Mouse (Mus musculus): ENCODE measurements at regions not wholly inside any gene's neighbourhood (a gene's known extent, or its start where the extent isn't known, plus 50 kb on each side); places are given as distances from the start of the nearest gene placed in this dataset.

DNA sequence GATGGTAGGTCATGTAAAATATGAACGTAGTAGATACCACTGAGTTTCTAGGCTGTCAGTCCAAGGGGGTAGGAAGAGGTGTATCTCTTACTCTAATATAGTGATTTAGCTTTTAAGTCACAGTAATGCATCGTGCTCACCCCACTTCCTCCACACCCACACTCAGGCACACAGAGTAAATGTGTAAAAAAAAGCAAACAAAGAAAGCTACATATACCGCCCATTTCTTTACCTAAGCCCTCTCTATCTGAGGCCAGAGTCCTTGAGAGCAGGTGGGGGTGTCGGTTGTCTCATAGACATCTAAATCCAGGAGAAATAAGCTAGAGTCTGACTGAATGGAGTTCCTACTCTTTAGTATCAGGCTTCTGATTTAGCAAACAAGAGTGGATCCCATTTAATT lies 548.5 kb upstream of the Id4 start:
- Histone ChIP-seq H3K27ac (no peak overlapping the region), H3K4me3 (no peak overlapping the region), H3K27me3 (no peaks in the 10 kb centered on the region), H3K4me1 (replicated peaks) (no peaks in the 10 kb centered on the region), H3K4me2 (no peak overlapping the region), H3K9ac (no peak overlapping the region), H3K9me3 (no peaks in the 10 kb centered on the region), H3K36me3 (no peaks in the 10 kb centered on the region)
- no peak for ATAC-seq (ENCODE audit: low FRiP score)
- WGBS = 96% methylated on average over 4 of the region's 4 CpGs

DNA sequence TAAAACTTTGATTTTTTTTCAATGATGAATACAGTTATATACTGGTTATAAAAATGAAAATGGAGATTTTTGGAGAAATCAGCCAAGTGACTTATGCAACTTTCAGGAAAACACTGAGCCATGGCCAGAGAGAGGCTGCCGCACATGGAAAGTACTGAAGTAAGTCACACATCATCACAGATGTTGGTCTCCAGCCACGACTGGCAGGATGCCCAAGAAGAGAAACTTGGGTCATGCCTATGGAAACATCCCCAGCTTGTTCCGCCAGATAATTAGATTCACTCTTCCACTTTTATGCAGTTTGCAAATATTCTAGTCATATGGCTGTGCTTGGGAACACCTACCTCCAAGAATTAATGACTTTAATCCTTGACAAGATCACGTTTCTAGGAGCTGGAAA lies 544.8 kb upstream of the Id4 start:
- Histone ChIP-seq H3K4me1 (replicated peaks) (no peaks in the 10 kb centered on the region), H3K27ac (no peak overlapping the region), H3K36me3 (no peaks in the 10 kb centered on the region), H3K9ac (no peak overlapping the region), H3K4me3 (no peak overlapping the region), H3K4me2 (no peak overlapping the region), H3K27me3 (no peaks in the 10 kb centered on the region), H3K9me3 (peaks cover 8% of the 10 kb centered on the region; the same call in 1 of the 2 replicates)
- ATAC-seq (ENCODE audit: low FRiP score) = no peak
- 84% methylated on average over 4 of the region's 4 CpGs for WGBS

DNA sequence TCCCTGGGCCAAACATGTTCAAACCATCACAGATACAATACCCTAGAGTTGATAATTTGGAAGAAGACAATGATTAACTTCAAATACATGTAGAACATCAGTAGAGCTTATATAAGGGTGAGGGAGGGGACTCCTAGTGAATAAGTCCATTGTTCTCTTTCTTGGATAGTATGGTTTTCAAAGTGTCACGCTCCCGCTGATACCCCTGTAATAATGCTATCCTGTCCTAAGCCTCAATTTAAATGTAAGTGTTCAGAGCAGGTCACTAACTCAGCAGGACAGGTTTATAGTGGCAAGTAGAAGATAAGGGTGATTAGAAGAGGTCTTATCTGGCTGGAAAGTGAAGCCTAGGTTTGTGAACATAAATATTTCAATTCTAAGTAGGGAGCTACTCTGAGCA lies 540.4 kb upstream of the Id4 start:
- Histone ChIP-seq H3K36me3 (no peaks in the 10 kb centered on the region), H3K27ac (no peak overlapping the region), H3K9me3 (peaks cover 9% of the 10 kb centered on the region; the same call in 1 of the 2 replicates), H3K4me3 (no peak overlapping the region), H3K9ac (no peak overlapping the region), H3K4me1 (replicated peaks) (no peaks in the 10 kb centered on the region), H3K27me3 (no peaks in the 10 kb centered on the region), H3K4me2 (no peak overlapping the region)
- WGBS = 98% methylated on average over 2 of the region's 2 CpGs
- no peak for ATAC-seq (ENCODE audit: low FRiP score)

DNA sequence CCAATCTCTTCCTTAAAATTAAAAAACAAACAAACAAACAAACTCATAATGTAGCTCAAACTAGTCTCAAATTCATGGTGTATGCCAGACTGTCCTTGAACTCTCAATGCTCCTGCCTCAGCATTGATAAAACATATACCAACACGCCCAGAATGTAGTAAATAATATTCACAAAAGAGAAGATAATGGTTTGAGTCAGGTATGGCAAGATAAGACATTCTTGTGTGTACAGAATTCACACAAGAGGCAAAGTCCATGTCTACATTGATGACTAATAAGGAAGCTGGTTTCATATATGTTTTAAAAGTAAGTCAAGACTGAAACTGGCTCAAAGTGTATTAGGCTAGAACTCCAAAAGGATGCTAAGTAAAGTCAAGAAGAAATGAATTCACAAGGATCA lies 526.6 kb upstream of the Id4 start:
- 0 out of 2 replicates have a peak, but pooled peaks cover 4% of the 10 kb centered on the region for H3K9me3 ChIP-seq
- ATAC-seq (ENCODE audit: low FRiP score) = no peak
- H3K27ac ChIP-seq = no peak overlapping the region
- 89% methylated on average over 1 of the region's 1 CpGs for WGBS
- no peak overlapping the region for H3K4me2 ChIP-seq
- no peaks in the 10 kb centered on the region for H3K27me3 ChIP-seq
- H3K9ac ChIP-seq = no peak overlapping the region
- H3K36me3 ChIP-seq = no peaks in the 10 kb centered on the region
- no peak overlapping the region for H3K4me3 ChIP-seq
- peaks cover 20% of the 10 kb centered on the region for H3K4me1 ChIP-seq (replicated peaks)

DNA sequence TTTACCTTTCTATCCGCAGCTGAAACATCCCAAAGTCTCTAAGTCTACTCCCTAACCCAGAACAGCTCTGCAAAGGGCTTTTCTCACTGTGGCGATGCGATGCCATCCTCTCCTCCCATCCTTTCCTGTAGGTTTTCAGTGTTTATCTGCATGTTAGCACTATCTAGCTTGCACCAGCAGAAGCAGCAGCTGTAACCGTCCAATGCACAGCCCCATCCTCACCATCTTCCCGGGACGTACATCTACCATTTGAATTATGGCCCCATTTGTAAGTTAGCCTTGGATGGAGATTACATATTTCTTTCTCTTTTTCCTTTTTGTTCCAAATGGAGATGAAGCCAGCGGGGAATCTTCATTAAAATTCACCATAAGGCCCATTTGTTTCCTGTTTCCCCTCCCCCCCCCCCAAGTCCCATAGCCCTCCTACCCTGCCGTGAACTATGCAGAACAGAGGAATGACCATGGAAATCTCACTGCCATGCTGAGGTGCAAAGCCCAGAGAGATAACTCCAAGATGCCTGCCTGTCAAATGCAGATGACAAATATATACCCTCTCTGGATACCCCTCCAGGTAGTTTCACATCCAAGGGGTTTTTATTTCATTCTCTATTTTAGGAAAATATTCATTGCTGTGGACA lies 525.5 kb upstream of the Id4 start:
- no peak overlapping the region for H3K4me3 ChIP-seq
- 53% methylated on average over 8 of the region's 8 CpGs for WGBS
- no peak for ATAC-seq (ENCODE audit: low FRiP score)
- peak overlapping the region; percentile 80 for H3K27ac ChIP-seq
- no peak overlapping the region for H3K9ac ChIP-seq
- no peaks in the 10 kb centered on the region for H3K36me3 ChIP-seq
- H3K4me2 ChIP-seq = peak overlapping the region; percentile 6; the same call in 1 of the 2 replicates
- H3K9me3 ChIP-seq = 0 out of 2 replicates have a peak, but pooled peaks cover 5% of the 10 kb centered on the region
- peaks cover 20% of the 10 kb centered on the region for H3K4me1 ChIP-seq (replicated peaks)
- H3K27me3 ChIP-seq = no peaks in the 10 kb centered on the region

DNA sequence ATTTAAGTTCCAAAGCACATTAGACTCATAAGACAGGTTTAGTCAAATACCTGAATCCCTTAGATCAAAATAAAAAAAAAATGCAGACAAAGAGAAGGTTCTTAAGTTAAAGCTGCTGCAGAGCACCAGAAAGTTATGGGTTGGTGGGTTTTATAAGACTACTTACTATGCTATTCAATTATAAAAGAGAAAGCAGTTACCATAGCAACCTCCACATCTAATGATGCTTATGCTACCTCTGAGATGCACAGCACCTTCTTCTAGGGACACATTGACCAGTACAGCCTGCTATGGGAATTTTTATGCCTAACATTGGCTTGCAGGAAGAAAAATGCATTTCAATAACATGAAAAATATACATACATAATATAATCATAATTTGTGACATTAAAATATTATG lies 512.1 kb upstream of the Id4 start:
- H3K4me2 ChIP-seq = no peak overlapping the region
- H3K4me1 ChIP-seq (replicated peaks) = 0 out of 2 replicates have a peak, but pooled peaks cover 8% of the 10 kb centered on the region
- H3K36me3 ChIP-seq = no peaks in the 10 kb centered on the region
- no peak overlapping the region for H3K4me3 ChIP-seq
- no peak overlapping the region for H3K27ac ChIP-seq
- no peak overlapping the region for H3K9ac ChIP-seq
- no peak for ATAC-seq (ENCODE audit: low FRiP score)
- no peaks in the 10 kb centered on the region for H3K9me3 ChIP-seq
- H3K27me3 ChIP-seq = no peaks in the 10 kb centered on the region

DNA sequence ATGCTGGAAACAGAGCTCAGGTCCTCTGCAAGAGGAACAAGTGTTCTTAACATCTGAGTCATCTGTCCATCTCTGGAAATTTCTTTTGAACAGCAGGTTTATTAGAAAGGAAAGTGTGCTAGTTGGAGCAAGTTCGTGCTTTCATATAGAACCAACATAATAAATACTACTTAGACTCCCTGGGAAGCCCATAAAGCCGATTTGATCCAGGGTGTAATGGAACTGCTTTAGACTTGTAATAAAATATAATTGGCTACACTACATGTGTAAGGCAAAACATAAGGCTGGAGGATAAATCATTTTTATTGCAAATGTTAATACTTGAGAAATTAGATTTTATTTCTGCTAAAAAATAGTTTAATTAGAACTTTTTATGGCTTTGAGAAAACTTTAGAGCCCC lies 510.0 kb upstream of the Id4 start:
- no peak for ATAC-seq (ENCODE audit: low FRiP score)
- Histone ChIP-seq H3K27me3 (no peaks in the 10 kb centered on the region), H3K9me3 (no peaks in the 10 kb centered on the region), H3K4me1 (replicated peaks) (0 out of 2 replicates have a peak, but pooled peaks cover 8% of the 10 kb centered on the region), H3K4me3 (no peak overlapping the region), H3K36me3 (no peaks in the 10 kb centered on the region), H3K4me2 (no peak overlapping the region), H3K27ac (no peak overlapping the region), H3K9ac (no peak overlapping the region)
- WGBS = 84% methylated on average over 2 of the region's 2 CpGs

DNA sequence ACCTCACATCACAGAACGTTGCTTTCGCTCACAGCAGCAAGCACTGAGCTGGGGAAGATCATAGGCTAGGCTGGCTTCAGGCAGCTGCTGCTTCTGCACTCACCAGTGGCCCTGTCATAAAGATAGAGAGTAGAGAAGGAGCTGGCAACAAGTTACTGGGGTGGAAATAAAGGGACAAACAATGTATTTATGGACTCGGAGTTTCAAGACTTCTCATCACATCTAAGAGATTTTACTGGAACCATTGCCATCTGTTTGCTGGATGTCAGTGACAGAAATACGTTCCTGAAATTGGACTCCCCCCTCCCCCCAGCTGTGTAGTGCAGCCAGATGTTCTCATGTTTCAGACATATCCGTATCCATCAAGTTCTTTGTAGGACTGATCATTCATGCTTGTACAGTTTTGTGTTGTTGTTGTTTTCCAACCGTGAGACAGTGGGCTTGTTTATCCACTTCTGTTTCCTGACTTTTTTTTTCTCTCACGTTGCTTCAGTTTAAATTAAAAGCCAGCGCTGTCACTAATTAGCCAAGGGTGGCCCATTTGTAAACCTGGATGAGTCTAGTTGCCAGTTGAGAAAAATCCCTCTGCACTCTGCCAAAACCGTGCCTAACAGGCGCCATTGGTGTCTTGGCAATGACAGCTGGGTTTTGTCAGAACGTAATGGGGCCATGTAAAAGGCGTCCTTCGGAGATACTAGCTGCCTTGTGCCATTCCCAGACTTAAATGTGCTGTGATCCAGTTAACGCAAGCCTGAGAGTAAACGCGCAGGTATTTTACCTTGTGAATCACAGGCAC lies 496.0 kb upstream of the Id4 start:
- H3K4me2 ChIP-seq = no peak overlapping the region
- 67% methylated on average over 16 of the region's 16 CpGs for WGBS
- no peak overlapping the region for H3K27ac ChIP-seq
- H3K9ac ChIP-seq = no peak overlapping the region
- 0 out of 2 replicates have a peak, but pooled peaks cover under 1% of the 10 kb centered on the region for H3K9me3 ChIP-seq
- H3K27me3 ChIP-seq = no peaks in the 10 kb centered on the region
- 0 out of 2 replicates have a peak, but pooled peaks cover 2% of the 10 kb centered on the region for H3K4me1 ChIP-seq (replicated peaks)
- ATAC-seq (ENCODE audit: low FRiP score) = no peak
- H3K4me3 ChIP-seq = no peak overlapping the region
- no peaks in the 10 kb centered on the region for H3K36me3 ChIP-seq

DNA sequence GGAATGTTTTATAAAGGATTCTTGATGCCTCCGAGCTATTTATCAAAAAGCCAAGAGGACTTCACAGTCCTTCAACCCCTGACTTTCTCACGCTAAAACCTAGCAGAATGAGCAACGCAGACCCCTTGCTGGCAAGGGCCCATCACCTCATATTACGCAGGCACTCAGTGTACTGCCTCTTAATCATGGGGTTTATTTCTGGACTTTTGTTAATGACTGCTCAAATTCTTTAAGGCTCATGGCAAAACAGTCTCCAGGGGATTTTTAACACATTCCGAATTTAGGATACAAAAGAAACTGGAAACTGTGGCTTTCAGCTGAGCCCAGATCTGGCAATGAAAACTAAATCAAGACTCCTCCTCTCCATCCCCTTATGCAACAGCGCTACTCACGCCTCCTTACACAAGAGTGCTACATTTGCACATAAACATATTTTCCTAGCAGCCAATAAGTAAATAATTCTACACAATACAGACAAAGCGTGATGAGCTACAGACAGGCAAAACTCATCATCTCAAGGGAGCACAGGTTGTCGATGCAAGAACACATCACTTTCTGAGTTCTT lies 492.0 kb upstream of the Id4 start:
- Histone ChIP-seq H3K4me2 (no peak overlapping the region), H3K4me3 (no peak overlapping the region), H3K9ac (no peak overlapping the region), H3K27ac (no peak overlapping the region), H3K36me3 (no peaks in the 10 kb centered on the region), H3K9me3 (no peaks in the 10 kb centered on the region), H3K4me1 (replicated peaks) (0 out of 2 replicates have a peak, but pooled peaks cover 2% of the 10 kb centered on the region), H3K27me3 (no peaks in the 10 kb centered on the region)
- no peak for ATAC-seq (ENCODE audit: low FRiP score)
- WGBS = 83% methylated on average over 9 of the region's 9 CpGs

DNA sequence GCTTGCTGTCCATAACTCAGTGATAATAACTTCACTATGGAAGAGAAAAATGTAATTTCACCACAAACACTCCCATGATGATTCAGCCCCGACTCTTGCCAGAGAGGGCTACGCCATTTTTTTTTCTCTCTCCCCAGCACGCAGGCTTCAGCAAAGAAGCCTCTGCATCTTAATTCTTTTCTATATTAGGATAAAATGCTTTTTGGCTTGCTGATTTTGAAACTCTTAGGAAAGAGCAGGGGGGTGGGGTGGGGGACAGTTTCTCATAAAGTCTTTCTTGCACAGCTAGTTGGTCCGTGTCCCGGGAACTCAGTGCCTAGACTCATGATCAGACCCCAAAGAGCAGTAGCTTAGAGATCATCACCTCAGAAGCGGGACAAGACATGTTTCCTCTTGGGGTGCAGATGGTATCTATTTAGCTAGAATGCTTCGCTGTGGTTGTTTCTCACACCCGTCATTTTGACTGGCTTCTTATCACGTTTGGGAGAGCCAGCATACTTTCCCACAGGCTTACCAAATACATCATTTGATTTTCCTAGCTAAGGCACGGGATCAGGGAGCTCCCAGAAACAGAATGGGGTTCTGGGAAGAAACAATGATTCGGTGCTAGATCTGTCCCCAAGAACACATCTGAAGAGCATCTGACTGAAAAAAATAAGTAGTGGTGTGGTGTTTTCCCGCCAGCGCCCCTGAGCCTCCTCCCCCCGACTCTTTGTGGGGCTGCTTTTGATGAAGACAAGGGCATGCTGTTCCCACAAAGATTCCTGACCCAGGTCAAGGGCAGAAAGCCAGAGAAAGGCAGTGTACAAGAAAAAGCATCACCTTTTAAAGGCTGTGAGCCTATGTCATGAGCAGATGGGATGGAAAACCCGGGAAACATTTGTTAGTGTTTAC lies 483.6 kb upstream of the Id4 start:
- no peak for ATAC-seq (ENCODE audit: low FRiP score)
- Histone ChIP-seq H3K9ac (no peak overlapping the region), H3K36me3 (no peaks in the 10 kb centered on the region), H3K9me3 (no peaks in the 10 kb centered on the region), H3K4me1 (replicated peaks) (peaks cover 21% of the 10 kb centered on the region), H3K27ac (0 out of 2 replicates have a peak overlapping the region, but pooled peaks have one; percentile 18), H3K27me3 (no peaks in the 10 kb centered on the region), H3K4me2 (no peak overlapping the region), H3K4me3 (no peak overlapping the region)
- 57% methylated on average over 15 of the region's 15 CpGs for WGBS

DNA sequence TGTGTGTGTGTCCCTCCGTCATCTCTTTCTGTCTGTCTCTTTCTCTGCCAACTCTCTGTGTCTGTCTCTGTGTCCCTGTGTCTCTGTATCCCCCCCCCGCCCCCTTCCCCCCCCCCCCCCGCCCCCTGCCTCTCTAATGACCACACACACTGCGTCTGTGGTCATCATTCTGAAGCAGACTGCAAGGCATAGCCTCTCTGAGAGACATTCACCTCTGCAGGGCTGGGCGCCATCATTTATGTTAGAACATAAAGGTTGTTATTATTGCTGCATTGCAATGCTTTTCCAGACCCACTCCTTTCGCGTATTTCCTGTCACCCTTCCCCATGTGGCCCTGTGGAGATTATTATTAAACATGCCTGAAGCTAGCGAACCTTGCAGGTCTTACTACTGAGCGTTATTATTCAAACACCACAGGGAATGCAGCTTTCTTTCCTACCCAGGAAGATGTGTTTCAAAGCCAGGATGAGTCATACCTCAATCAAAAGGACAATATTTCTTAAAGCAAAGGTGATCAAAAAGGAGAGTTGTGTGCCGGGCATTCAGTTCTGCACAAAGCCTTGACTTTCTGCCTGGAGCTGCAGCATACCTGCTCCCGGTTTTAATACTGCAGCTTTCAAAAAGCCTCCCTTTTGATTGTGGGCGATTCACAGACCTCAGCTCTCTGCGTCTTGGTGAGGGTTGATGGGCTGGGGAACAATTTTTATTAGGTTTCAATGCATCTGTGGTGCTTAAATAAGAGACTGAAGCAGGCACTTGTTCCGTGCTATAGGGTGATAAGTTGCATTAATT lies 482.6 kb upstream of the Id4 start:
- Histone ChIP-seq H3K4me3 (no peak overlapping the region), H3K9me3 (no peaks in the 10 kb centered on the region), H3K27ac (peak overlapping the region; percentile 69), H3K9ac (no peak overlapping the region), H3K36me3 (no peaks in the 10 kb centered on the region), H3K27me3 (no peaks in the 10 kb centered on the region), H3K4me2 (peak overlapping the region; percentile 23), H3K4me1 (replicated peaks) (peaks cover 21% of the 10 kb centered on the region)
- ATAC-seq (ENCODE audit: low FRiP score) = no peak
- WGBS = 37% methylated on average over 10 of the region's 14 CpGs
